Mouse (Mus musculus): ENCODE measurements around the gene Olfr1180.
"Not testable (repeated sequence)": the region's sequence is repeated elsewhere in the genome, so short reads cannot be mapped to it uniquely, and the experiment has no call there.

The Olfr1180 gene

GRCm38 (mm10) chr2:88419051-88419450 is at the start of gene Olfr1180:
TSS of gene Olfr1180 (minus strand) at chr2:88419151.
- DNase-seq (ENCODE audit: low spot score) = no peak

GRCm38 (mm10) chr2:88454567-88454966 is 35.6 kb upstream of the Olfr1180 start, which contains the start of gene Olfr1183:
TSS of gene Olfr1183 (plus strand) at chr2:88454867.
- not testable (repeated sequence) for DNase-seq (ENCODE audit: low spot score)

- no peak for DNase-seq (ENCODE audit: low spot score)
Measured at GRCm38 (mm10) chr2:88449031-88449430, 30.1 kb upstream of the Olfr1180 start, which contains the start of gene Gm13757. TSS of gene Gm13757 (minus strand) at chr2:88449131.

GRCm38 (mm10) chr2:88426071-88426470 is 7.1 kb upstream of the Olfr1180 start, which contains the start of gene Olfr1181:
TSS of gene Olfr1181 (minus strand) at chr2:88426171.
- DNase-seq (ENCODE audit: low spot score) = no peak

- DNase-seq (ENCODE audit: low spot score) = no peak
Measured at GRCm38 (mm10) chr2:88406353-88406752, 12.6 kb downstream of the Olfr1180 start, which contains the start of gene Olfr1179. TSS of gene Olfr1179 (minus strand) at chr2:88406453.

GRCm38 (mm10) chr2:88386762-88387161 is 32.2 kb downstream of the Olfr1180 start, which contains the start of gene Olfr1178:
TSS of gene Olfr1178 (plus strand) at chr2:88387062.
- DNase-seq (ENCODE audit: low spot score) = no peak
